Mouse (Mus musculus): ENCODE data around the gene 2310061I04Rik.
A peak's percentile ranks its signal among the peaks of the same experiment; 100 is the strongest.

The 2310061I04Rik gene

DNA sequence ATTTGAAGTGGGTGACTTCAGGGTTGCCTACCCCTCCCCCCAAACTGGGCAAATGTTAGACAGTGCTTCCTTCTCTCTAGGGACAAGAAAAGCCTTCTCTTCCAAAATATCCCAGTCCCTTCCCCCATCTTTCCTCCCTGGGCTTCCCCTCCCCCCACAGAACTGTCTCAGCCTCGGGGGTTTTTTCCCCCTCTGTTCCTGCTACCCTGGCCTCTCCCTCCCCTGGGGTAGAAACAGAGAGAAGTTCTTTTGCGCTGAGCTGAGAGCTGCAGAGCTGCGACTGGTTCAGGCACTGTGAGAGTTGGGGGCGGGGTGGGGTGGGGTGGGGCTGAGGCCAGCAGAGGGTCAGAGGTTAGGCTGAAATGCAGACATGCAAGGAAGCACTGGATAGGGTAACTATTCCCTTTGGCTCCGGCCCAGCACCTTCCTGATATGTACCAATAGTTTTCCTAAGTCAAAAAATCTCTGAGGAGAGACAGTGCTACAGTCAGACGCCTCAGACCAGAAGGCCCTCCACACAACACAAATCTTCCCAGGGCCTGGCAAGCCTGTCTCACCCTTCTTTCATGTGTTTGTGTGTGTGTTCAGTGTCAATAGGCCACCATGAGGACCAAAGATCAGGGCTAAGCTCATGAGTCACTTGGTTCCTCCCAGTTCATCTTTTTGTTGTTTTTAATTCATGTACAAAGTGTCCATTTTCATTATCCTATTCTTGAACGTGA, 27.7 kb downstream of the 2310061I04Rik start:
- peak; percentile 51 for DNase-seq

DNA sequence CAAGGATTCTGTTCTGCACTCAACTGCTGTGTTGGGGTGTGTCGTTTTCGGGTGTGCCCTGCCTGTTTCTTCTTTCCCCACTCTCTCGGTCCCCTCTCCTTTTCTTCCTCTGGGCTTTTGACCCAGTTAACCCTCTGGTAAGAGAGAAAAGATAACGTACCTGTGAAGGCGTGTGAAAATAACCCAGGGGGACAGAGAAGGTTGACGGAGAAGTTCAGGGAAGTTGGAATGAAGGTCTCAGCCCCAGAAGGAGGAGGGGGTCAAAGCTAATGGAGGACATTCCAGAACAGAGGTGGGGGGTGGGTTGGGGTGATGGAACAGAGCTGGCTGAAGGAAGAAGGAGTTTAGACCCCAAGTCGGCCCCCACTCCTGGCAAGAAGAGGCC, 28.3 kb downstream of the 2310061I04Rik start:
- no peak for DNase-seq

DNA sequence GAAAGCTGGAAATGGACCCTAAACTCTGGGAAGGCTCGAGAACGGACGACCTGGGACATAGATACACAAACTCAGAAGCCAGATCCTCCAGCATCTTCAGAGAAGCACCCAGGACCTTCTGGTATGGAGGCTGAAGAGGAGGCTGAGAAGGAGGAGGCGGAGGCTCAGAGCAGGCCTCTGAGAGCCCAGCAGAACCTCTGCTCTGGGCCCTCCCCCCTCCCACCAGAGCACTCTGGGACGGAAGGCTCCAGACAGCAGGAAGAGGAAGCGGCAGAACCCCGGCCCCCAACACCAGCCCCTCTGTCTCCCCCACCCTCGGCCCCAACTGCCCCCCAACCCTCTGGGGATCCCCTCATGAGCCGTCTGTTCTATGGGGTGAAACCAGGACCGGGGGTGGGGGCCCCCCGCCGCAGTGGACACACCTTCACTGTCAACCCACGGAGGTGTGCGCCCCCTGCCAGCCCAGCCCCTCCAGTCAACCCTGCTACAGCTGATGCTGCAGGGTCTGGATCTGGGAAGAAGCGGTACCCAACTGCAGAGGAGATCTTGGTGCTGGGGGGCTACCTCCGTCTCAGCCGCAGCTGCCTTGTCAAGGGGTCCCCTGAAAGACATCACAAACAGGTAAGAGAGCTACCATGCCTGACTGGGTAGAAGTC, 28.9 kb downstream of the 2310061I04Rik start:
- peak; percentile 26 for DNase-seq

DNA sequence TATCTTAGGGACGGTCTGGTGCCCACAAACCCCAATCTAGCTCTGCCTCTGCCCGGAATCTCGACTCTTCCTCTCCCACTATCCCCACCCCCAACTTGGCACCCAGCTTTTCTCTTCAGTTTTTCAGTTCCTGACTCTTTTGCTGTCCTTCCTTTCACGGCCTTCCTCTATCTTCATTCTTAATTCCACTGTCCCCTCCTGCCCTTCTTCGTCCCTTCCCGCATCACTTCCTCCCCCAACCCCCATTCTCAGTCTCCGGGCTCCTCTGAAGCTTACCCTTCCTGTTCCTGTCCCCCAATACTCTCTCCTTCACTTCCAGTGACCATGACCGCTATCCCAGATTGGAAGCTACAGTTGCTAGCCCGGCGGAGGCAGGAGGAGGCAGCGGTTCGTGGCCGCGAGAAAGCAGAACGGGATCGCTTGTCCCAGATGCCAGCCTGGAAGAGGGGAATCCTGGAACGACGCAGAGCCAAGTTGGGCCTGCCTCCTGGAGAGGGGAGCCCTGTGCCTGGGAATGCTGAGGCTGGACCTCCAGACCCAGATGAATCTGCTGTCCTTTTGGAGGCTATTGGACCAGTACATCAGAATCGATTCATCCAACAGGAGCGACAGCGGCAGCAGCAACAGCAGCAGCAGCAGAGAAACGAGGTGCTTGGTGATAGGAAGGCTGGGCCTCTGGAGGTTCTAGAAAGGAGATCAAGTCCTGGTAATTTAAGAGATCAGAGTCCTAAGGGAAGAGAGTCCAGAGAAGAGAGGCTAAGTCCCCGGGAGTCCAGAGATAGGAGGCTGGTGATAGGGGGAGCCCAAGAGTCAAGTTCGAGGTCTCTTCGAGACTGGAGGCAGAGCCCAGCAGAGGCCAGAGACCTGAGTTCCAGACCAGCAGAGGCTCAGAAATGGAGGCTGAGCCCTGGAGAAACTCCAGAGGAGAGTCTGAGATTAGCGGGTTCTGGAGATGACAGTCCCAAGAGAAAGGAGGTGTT, 30.0 kb downstream of the 2310061I04Rik start:
- peak; percentile 52 for DNase-seq

DNA sequence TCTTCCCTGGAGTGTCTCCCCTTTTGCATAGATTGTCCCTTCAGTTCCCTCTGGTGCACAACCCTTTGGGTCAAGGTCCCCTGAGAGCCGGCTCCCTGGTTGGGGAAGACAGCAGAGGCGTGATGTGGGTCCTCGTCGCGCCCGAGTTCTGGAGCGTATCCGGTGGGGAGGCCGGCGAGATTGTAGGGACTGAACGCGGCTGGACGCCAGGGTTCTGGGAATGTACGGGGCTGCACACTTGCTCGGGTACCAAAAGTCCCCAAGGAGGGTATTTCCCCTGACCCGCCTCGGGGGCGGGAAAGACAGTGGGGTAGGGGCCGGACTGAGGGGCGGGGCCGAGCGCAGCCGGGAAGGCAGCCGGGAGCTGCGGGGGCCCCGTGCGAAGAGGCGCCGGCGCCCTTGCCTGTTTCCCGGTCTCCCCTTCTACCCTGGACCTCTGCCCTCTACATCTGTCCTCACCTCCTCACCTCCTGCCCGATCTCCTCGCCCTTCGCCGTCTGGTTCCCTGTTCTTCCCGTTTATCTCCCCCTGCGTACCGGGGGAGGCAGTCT, 30.9 kb downstream of the 2310061I04Rik start:
- no peak for DNase-seq

DNA sequence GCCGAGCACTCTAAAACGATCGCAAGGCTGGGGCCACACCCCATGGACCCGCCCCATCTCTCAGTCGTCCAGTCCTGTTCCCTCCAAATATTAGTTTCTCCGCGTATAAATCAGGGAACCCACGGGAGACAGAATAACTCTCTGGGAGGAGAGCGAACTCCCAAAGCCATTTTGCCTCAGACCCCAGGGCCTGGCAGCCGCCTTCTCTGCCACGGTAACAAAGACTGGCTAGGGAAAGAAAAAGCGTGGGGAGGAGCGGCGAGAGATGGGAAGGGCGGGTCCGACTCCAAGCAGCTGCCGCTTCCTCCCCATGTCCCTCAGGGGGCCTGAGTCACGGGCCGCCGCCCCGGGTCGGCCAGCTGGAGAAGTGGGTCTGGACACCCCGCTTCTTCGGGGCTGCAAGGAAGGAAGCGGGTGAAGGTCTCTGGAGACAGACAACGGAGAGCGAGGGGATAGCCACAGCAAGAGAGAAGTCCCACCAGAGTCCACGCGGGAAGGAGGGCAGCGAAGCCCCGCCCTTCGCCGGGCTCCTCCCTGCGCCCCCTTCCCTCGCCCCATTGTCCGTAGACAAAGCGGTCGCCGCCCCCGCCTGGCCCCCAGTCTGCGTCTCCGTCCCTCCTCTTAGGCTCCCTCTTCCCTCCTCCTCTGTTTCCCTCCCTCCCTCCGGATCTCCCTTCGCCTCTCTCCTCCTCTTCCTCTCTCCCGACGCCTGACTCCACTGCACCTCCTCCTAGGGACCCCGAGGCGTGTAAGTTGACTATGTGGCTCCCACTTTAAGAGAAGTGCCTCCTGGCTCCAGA, 31.6 kb downstream of the 2310061I04Rik start, which contains the start of gene Ppp1r18:
Gene Ppp1r18, plus strand, starts transcription at position 113 of the 800 bp plus-strand sequence.
- DNase-seq: peak; percentile 64

- no peak for DNase-seq
Observed at GRCm38 (mm10) chr17:35864832-35865353, 32.3 kb downstream of the 2310061I04Rik start.

GRCm38 (mm10) chr17:35861198-35861857, 35.9 kb downstream of the 2310061I04Rik start, which contains the start of gene Nrm:
Nrm (plus strand) TSS chr17:35861318.
- DNase-seq: peak; percentile 95

DNA sequence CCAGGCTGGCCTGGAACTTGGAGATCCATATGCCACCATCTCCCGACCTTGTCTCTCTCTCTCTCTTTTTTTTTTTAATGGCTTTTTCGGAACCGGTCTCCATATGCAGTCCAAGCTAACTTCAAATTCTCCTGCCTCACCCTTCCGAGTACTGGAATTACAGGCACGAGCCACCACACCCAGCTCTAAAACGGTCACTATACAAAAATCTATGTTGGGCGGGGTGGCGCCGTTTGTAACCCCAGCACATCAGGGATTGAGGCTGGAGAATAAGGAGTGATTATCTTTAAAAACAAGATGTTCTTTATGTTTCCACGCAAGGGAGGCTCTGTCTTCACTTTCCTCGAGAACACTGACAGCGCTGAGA, 36.4 kb downstream of the 2310061I04Rik start:
- no peak for DNase-seq

GRCm38 (mm10) chr17:35859835-35860234, 37.4 kb downstream of the 2310061I04Rik start:
- no peak for DNase-seq

DNA sequence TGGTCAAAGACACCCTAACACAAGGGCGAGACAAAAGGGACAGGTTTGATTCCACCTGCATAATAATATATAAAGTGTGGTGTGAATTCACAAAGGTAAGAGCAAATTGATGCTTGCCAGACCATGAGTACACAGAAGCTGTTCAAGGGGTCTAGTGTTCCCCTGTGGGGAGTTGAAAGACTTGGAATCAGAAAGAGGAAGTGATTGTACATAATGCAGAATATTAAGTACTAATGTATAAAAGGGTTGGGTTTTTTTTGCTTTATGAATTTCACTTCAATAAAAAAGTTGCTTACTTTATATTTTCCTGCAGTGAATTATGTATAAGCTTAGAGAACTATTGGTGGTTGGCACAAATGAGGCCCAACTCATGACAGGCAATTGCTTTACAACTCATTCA, 37.9 kb downstream of the 2310061I04Rik start:
- no peak for DNase-seq

DNA sequence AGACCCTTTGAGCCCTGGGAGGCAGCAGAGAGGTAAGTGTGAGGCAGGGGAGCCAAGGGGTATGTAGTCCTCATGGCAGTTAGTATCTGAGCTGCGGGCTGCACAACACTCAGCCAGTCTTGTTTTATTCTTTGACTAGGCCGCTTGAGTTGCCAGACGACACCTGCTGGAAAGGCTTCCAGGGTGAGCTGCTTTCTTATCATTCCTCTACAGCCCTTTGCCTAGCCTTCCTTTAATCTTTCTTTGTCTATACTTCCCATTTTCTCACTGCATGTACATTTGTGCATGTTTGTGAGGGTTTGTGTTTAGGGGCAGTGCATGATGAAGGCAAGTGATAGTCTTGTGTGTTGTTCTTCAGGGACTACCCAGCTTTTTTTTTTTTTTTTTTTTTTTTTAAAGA, 46.3 kb downstream of the 2310061I04Rik start:
- no peak for DNase-seq

DNA sequence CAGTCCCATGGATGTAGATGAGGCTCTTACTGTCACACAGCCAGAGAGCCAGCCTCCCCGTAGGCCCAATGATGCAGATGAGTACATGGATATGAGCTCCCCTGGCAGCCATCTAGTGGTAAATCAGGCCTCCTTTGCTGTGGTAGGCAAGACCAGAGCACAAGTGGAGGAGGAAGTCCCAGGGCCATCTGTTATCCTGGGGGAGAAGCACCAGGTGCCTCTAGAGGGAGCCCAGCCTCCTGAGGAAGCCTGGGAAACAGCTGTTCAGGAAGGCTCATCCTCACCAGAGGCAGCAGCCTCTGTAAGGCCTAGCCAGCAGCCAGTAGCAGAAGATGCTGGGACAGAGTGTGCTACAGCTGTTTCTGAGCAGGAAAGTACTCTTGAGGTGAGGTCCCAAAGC, 49.1 kb downstream of the 2310061I04Rik start:
- DNase-seq: peak; percentile 6

- no peak for DNase-seq
Observed at GRCm38 (mm10) chr17:35843514-35843913, 53.7 kb downstream of the 2310061I04Rik start.
